Mouse (Mus musculus): ENCODE results near the gene Cnot6l. TPM values are rescaled to one million over a fixed set of nuclear protein-coding genes. Genes with fewer than 3 reads are reported as not detected.

Cnot6l gene
- polyA plus RNA-seq, 1 experiment from 2014 or later = 10.9 TPM

DNA sequence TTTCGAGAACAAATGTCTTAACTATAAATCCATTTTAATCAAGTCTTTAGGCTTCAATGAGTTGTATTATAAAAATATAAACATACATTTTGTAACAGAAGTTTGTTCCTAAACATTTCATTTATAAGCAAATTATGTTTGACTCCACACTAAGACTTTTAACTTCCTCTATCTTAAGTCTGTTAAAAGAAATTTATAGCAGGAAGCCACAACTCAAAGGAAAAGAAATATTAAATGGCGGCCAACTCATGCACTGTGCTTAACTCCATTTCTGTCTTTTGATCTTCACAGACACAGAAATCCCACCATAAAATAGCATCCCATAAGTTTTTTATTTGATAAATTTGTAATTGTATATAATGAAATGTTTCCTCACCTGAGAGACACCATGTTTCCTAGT lies 33.3 kb downstream of the Cnot6l start:
- no peak overlapping the region for H3K4me3 ChIP-seq (ENCODE audit: low read depth, low read length)
- 93% methylated on average over 2 of the region's 2 CpGs for WGBS
- no peak for DNase-seq (ENCODE audit: low spot score)
- ATAC-seq (replicated peaks; ENCODE audit: low FRiP score) = no peak
- no peaks in the 10 kb centered on the region for H3K27me3 ChIP-seq (ENCODE audit: control insufficient read depth, insufficient read depth, low read length)
- H3K9me3 ChIP-seq (ENCODE audit: control insufficient read depth, low read length) = no peaks in the 10 kb centered on the region
- no peak overlapping the region for H3K4me2 ChIP-seq (ENCODE audit: low read depth, low read length, severe bottlenecking)
- H3K36me3 ChIP-seq (ENCODE audit: control insufficient read depth, insufficient read depth, low read length) = no peaks in the 10 kb centered on the region; the same call in 1 of the 2 replicates
- no peak overlapping the region for H3K9ac ChIP-seq (ENCODE audit: low read length)
- no peaks in the 10 kb centered on the region for H3K4me1 ChIP-seq (replicated peaks; ENCODE audit: control insufficient read depth, insufficient read depth, low read length)
- H3K27ac ChIP-seq (ENCODE audit: low read depth, low read length) = no peak overlapping the region

DNA sequence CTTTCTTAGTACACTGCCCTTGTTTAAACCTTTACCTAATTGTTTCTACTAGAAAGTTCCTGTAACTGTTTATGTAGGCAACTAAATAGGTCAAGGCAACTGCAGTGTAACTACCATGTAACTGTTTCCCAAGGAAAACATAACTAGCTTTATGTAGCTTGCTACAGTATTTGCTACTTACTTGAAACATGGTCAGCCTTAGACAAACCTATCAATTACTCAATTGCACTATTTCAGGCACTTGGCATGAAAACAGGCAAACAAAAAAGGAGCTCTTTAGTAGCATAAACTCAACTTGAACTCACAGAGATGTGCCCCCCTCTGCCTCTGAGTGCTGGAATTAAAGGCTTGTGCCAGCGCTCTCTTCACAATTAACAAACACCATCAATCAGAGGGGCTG lies 37.1 kb downstream of the Cnot6l start:
- no peaks in the 10 kb centered on the region; the same call in 1 of the 2 replicates for H3K36me3 ChIP-seq (ENCODE audit: control insufficient read depth, insufficient read depth, low read length)
- H3K4me3 ChIP-seq (ENCODE audit: low read depth, low read length) = no peak overlapping the region
- no peaks in the 10 kb centered on the region for H3K4me1 ChIP-seq (replicated peaks; ENCODE audit: control insufficient read depth, insufficient read depth, low read length)
- no peaks in the 10 kb centered on the region for H3K27me3 ChIP-seq (ENCODE audit: control insufficient read depth, insufficient read depth, low read length)
- 97% methylated on average over 1 of the region's 1 CpGs for WGBS
- DNase-seq (ENCODE audit: low spot score) = no peak
- no peak overlapping the region for H3K9ac ChIP-seq (ENCODE audit: low read length)
- H3K27ac ChIP-seq (ENCODE audit: low read depth, low read length) = no peak overlapping the region
- H3K4me2 ChIP-seq (ENCODE audit: low read depth, low read length, severe bottlenecking) = no peak overlapping the region
- ATAC-seq (replicated peaks; ENCODE audit: low FRiP score) = no peak
- no peaks in the 10 kb centered on the region for H3K9me3 ChIP-seq (ENCODE audit: control insufficient read depth, low read length)

DNA sequence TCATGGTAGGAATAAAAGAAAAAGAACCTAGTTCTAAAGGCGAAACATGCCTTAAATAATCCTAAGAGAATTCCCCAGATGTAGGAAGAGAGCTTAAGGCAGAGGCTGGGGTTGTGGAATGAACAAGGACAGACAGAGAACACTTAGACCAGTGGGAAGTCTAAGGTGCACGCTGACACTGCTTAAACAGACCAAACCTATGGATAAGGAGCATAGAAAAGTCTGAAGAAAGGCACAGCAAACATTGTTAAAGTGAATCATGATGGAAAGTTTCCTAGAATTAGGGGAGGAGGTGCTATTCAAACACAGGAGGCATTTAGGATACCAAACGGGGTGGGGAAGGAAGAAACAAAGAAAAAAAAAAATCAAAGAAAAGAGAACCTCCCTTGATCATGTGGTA lies 49.0 kb downstream of the Cnot6l start:
- 71% methylated on average over 3 of the region's 3 CpGs for WGBS
- Histone ChIP-seq H3K4me3 (ENCODE audit: low read depth, low read length) (no peak overlapping the region), H3K4me2 (ENCODE audit: low read depth, low read length, severe bottlenecking) (no peak overlapping the region), H3K36me3 (ENCODE audit: control insufficient read depth, insufficient read depth, low read length) (no peaks in the 10 kb centered on the region), H3K9me3 (ENCODE audit: control insufficient read depth, low read length) (no peaks in the 10 kb centered on the region), H3K9ac (ENCODE audit: low read length) (no peak overlapping the region), H3K27me3 (ENCODE audit: control insufficient read depth, insufficient read depth, low read length) (no peaks in the 10 kb centered on the region), H3K27ac (ENCODE audit: low read depth, low read length) (no peak overlapping the region), H3K4me1 (replicated peaks; ENCODE audit: control insufficient read depth, insufficient read depth, low read length) (no peaks in the 10 kb centered on the region)
- DNase-seq (ENCODE audit: low spot score) = no peak
- ATAC-seq (replicated peaks; ENCODE audit: low FRiP score) = no peak

- DNase-seq (ENCODE audit: low spot score) = no peak
- WGBS = 91% methylated on average over 1 of the region's 1 CpGs
- no peak overlapping the region for H3K9ac ChIP-seq (ENCODE audit: low read length)
- no peaks in the 10 kb centered on the region for H3K9me3 ChIP-seq (ENCODE audit: control insufficient read depth, low read length)
- no peaks in the 10 kb centered on the region for H3K36me3 ChIP-seq (ENCODE audit: control insufficient read depth, insufficient read depth, low read length)
- ATAC-seq (replicated peaks; ENCODE audit: low FRiP score) = no peak
- no peak overlapping the region for H3K4me2 ChIP-seq (ENCODE audit: low read depth, low read length, severe bottlenecking)
- H3K27me3 ChIP-seq (ENCODE audit: control insufficient read depth, insufficient read depth, low read length) = no peaks in the 10 kb centered on the region
- H3K4me3 ChIP-seq (ENCODE audit: low read depth, low read length) = no peak overlapping the region
- no peak overlapping the region for H3K27ac ChIP-seq (ENCODE audit: low read depth, low read length)
- H3K4me1 ChIP-seq (replicated peaks; ENCODE audit: control insufficient read depth, insufficient read depth, low read length) = no peaks in the 10 kb centered on the region
Measured at GRCm38 (mm10) chr5:96104644-96105043, 59.3 kb downstream of the Cnot6l start.

- no peaks in the 10 kb centered on the region for H3K27me3 ChIP-seq (ENCODE audit: control insufficient read depth, insufficient read depth, low read length)
- 92% methylated on average over 2 of the region's 2 CpGs for WGBS
Measured at GRCm38 (mm10) chr5:96091468-96091867, 72.5 kb downstream of the Cnot6l start.

DNA sequence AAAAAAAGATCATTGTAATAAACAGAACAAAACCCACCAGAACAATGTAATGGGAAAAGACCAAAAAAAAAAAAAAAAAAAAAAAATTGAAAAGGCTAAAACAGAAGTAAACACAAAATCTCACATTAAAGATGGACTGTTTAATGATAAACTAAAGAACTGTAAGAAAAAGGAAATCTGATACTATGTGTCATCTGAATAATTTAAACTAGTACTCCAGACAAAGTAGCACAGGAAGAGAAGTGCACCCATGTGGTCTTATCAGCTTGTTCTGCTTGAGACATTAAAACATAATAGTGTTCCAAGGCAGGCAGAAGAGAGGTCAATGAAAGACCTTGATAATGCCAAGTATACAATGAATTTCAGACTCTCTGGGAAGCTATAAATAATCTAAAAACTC lies 78.6 kb downstream of the Cnot6l start:
- no peaks in the 10 kb centered on the region for H3K9me3 ChIP-seq (ENCODE audit: control insufficient read depth, low read length)
- no peaks in the 10 kb centered on the region for H3K27me3 ChIP-seq (ENCODE audit: control insufficient read depth, insufficient read depth, low read length)
- H3K9ac ChIP-seq (ENCODE audit: low read length) = no peak overlapping the region
- no peaks in the 10 kb centered on the region for H3K4me1 ChIP-seq (replicated peaks; ENCODE audit: control insufficient read depth, insufficient read depth, low read length)
- H3K4me2 ChIP-seq (ENCODE audit: low read depth, low read length, severe bottlenecking) = no peak overlapping the region
- no peak overlapping the region for H3K27ac ChIP-seq (ENCODE audit: low read depth, low read length)
- no peaks in the 10 kb centered on the region; the same call in 1 of the 2 replicates for H3K36me3 ChIP-seq (ENCODE audit: control insufficient read depth, insufficient read depth, low read length)
- no peak overlapping the region for H3K4me3 ChIP-seq (ENCODE audit: low read depth, low read length)
- ATAC-seq (replicated peaks; ENCODE audit: low FRiP score) (no peak), DNase-seq (ENCODE audit: low spot score) (no peak)

More at GRCm38 (mm10) chr5:96091468-96091867, 72.5 kb downstream of the Cnot6l start:
- Histone ChIP-seq H3K9ac (ENCODE audit: low read length) (no peak overlapping the region), H3K36me3 (ENCODE audit: control insufficient read depth, insufficient read depth, low read length) (no peaks in the 10 kb centered on the region), H3K4me3 (ENCODE audit: low read depth, low read length) (no peak overlapping the region), H3K27ac (ENCODE audit: low read depth, low read length) (no peak overlapping the region), H3K4me1 (replicated peaks; ENCODE audit: control insufficient read depth, insufficient read depth, low read length) (no peaks in the 10 kb centered on the region), H3K4me2 (ENCODE audit: low read depth, low read length, severe bottlenecking) (no peak overlapping the region), H3K9me3 (ENCODE audit: control insufficient read depth, low read length) (no peaks in the 10 kb centered on the region)
- DNase-seq (ENCODE audit: low spot score) = no peak
- no peak for ATAC-seq (replicated peaks; ENCODE audit: low FRiP score)

GRCm38 (mm10) chr5:96079026-96079425 lies 84.9 kb downstream of the Cnot6l start:
- DNase-seq (ENCODE audit: low spot score) (no peak), ATAC-seq (replicated peaks; ENCODE audit: low FRiP score) (no peak)
- Histone ChIP-seq H3K4me1 (replicated peaks; ENCODE audit: control insufficient read depth, insufficient read depth, low read length) (no peaks in the 10 kb centered on the region), H3K27ac (ENCODE audit: low read depth, low read length) (no peak overlapping the region), H3K9ac (ENCODE audit: low read length) (no peak overlapping the region), H3K4me2 (ENCODE audit: low read depth, low read length, severe bottlenecking) (no peak overlapping the region), H3K4me3 (ENCODE audit: low read depth, low read length) (no peak overlapping the region), H3K27me3 (ENCODE audit: control insufficient read depth, insufficient read depth, low read length) (no peaks in the 10 kb centered on the region), H3K9me3 (ENCODE audit: control insufficient read depth, low read length) (no peaks in the 10 kb centered on the region), H3K36me3 (ENCODE audit: control insufficient read depth, insufficient read depth, low read length) (no peaks in the 10 kb centered on the region; the same call in 1 of the 2 replicates)
- WGBS = 97% methylated on average over 1 of the region's 1 CpGs

DNA sequence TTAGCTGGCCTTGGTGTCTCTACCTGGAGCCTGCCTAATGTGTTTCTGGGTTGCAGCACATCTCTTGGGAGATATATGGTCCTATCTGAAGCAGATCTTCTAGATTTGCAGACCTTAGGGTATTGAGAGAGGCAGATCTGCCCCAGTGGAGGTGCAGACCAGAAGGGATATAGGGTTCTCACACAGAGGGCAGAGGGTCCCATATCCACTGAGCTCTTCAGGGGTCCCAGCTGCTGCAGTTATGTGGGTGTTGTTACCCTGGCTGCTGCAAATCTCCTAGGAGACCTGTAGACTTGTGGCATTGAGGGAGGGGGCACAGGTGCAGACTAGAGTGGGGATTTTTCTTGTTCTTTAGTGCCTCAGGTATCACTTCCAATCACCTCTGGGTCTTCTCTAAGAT lies 98.4 kb downstream of the Cnot6l start:
- Histone ChIP-seq H3K4me3 (ENCODE audit: low read depth, low read length) (no peak overlapping the region), H3K9me3 (ENCODE audit: control insufficient read depth, low read length) (no peaks in the 10 kb centered on the region), H3K27ac (ENCODE audit: low read depth, low read length) (no peak overlapping the region), H3K9ac (ENCODE audit: low read length) (no peak overlapping the region), H3K4me1 (replicated peaks; ENCODE audit: control insufficient read depth, insufficient read depth, low read length) (no peaks in the 10 kb centered on the region), H3K4me2 (ENCODE audit: low read depth, low read length, severe bottlenecking) (no peak overlapping the region), H3K27me3 (ENCODE audit: control insufficient read depth, insufficient read depth, low read length) (no peaks in the 10 kb centered on the region), H3K36me3 (ENCODE audit: control insufficient read depth, insufficient read depth, low read length) (no peaks in the 10 kb centered on the region; the same call in 1 of the 2 replicates)
- DNase-seq (ENCODE audit: low spot score) (no peak), ATAC-seq (replicated peaks; ENCODE audit: low FRiP score) (no peak)

- Histone ChIP-seq H3K9me3 (ENCODE audit: control insufficient read depth, low read length) (no peaks in the 10 kb centered on the region), H3K4me3 (ENCODE audit: low read depth, low read length) (no peak overlapping the region), H3K27me3 (ENCODE audit: control insufficient read depth, insufficient read depth, low read length) (no peaks in the 10 kb centered on the region), H3K36me3 (ENCODE audit: control insufficient read depth, insufficient read depth, low read length) (no peaks in the 10 kb centered on the region), H3K4me2 (ENCODE audit: low read depth, low read length, severe bottlenecking) (no peak overlapping the region), H3K27ac (ENCODE audit: low read depth, low read length) (no peak overlapping the region), H3K4me1 (replicated peaks; ENCODE audit: control insufficient read depth, insufficient read depth, low read length) (no peaks in the 10 kb centered on the region), H3K9ac (ENCODE audit: low read length) (no peak overlapping the region)
- WGBS = 89% methylated on average over 3 of the region's 3 CpGs
- DNase-seq (ENCODE audit: low spot score) = no peak
- ATAC-seq (replicated peaks; ENCODE audit: low FRiP score) = no peak
Measured at GRCm38 (mm10) chr5:96042492-96042891, 121.5 kb downstream of the Cnot6l start.

Data from forebrain, embryonic 11.5 days (tissue).